Mouse (Mus musculus): ENCODE results near the gene Nprl2. TPM values are rescaled to one million over a fixed set of nuclear protein-coding genes. Genes with fewer than 3 reads are reported as not detected.

Gene Nprl2
- total and polyA plus RNA-seq, 2 experiments from 2014 or later, result 22.5 to 56.4 TPM

DNA sequence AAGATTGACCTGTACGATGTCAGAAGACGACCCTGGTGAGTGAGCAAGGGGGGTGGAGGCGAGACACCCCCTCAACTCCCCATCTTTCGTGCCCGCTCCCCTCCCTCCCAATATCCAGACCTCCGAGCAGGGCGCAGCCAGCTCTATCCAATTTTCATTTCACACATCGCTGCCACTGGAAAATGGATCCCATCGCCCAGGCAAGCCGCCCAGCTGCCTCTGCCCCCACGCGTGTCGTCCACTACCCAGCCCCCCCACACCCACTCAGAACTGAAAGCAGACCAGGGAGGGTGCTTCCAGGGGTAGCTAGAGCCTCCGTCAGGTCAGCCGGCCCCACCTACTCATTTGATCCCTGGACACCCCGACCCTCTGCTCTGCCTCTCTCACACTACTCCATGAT is 29.7 kb upstream of the Nprl2 start:
- TF ChIP-seq CTCF (IDR thresholded peaks at IDR 0.05; ENCODE audit: low read depth) (no peak), EP300 (IDR thresholded peaks at IDR 0.05; ENCODE audit: low read depth) (no peak)
- no peak overlapping the region for H3K27ac ChIP-seq (ENCODE audit: low read depth)
- H3K27me3 ChIP-seq (ENCODE audit: control insufficient read depth, insufficient read depth, low read length), result 0 out of 2 replicates have a peak, but pooled peaks cover 3% of the 10 kb centered on the region
- no peak for ATAC-seq (ENCODE audit: insufficient read depth, low read depth)
- H3K9ac ChIP-seq (replicated peaks; ENCODE audit: low read depth, low read length), result no peak overlapping the region
- H3K4me3 ChIP-seq (ENCODE audit: low read depth, low read length), result no peak overlapping the region
- DNase-seq (ENCODE audit: low spot score), result no peak
- H3K4me1 ChIP-seq (ENCODE audit: control insufficient read depth, insufficient read depth), result no peaks in the 10 kb centered on the region
- no peaks in the 10 kb centered on the region for H3K36me3 ChIP-seq (replicated peaks; ENCODE audit: control insufficient read depth, insufficient read depth, low read length)
- H3K4me2 ChIP-seq (ENCODE audit: low read depth, low read length), result no peak overlapping the region
- no peaks in the 10 kb centered on the region for H3K9me3 ChIP-seq (replicated peaks; ENCODE audit: control insufficient read depth, low read length)
- WGBS, result 79% methylated on average over 16 of the region's 16 CpGs

DNA sequence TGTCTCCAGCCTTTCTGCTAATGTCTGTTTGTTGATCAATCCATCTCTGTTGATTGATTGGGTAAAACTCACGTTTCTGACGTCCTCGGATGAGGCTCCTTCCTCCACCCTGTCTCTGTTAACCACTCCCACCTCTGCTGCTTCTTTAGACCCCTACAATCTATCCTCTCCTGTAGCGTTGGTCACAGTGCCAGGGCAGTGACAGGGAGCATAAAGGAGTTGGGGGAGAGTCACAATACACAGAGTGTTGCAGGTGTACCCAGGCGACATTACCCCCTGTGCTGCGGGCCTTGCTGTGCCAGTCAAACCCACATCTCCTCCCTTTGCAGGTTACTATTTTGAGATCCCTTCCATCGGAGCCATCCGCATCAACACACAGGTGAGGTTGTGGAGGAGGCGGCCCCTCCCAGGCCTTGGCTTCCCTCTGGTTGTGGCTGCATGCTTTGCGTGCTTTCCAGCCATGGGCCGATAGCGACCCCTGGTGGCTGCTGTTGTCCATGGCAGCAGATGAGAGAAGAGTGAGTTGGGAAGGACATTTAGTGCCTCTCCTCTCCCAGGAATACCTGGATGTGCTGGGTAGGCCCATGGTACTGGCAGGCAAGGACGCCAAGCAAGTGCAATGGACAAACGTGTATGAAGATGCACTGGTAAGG is 27.6 kb upstream of the Nprl2 start:
- Histone ChIP-seq H3K4me1 (ENCODE audit: control insufficient read depth, insufficient read depth) (no peaks in the 10 kb centered on the region), H3K27me3 (ENCODE audit: control insufficient read depth, insufficient read depth, low read length) (0 out of 2 replicates have a peak, but pooled peaks cover 3% of the 10 kb centered on the region), H3K9ac (replicated peaks; ENCODE audit: low read depth, low read length) (no peak overlapping the region), H3K4me3 (ENCODE audit: low read depth, low read length) (no peak overlapping the region), H3K36me3 (replicated peaks; ENCODE audit: control insufficient read depth, insufficient read depth, low read length) (no peaks in the 10 kb centered on the region), H3K4me2 (ENCODE audit: low read depth, low read length) (no peak overlapping the region), H3K9me3 (replicated peaks; ENCODE audit: control insufficient read depth, low read length) (no peaks in the 10 kb centered on the region), H3K27ac (ENCODE audit: low read depth) (no peak overlapping the region)
- peak; percentile 43 for DNase-seq (ENCODE audit: low spot score)
- peak; percentile 35; the same call in 1 of the 2 replicates for ATAC-seq (ENCODE audit: insufficient read depth, low read depth)
- WGBS, result 29% methylated on average over 14 of the region's 14 CpGs
- TF ChIP-seq EP300 (IDR thresholded peaks at IDR 0.05; ENCODE audit: low read depth) (no peak), CTCF (IDR thresholded peaks at IDR 0.05; ENCODE audit: low read depth) (peak; percentile 100)

DNA sequence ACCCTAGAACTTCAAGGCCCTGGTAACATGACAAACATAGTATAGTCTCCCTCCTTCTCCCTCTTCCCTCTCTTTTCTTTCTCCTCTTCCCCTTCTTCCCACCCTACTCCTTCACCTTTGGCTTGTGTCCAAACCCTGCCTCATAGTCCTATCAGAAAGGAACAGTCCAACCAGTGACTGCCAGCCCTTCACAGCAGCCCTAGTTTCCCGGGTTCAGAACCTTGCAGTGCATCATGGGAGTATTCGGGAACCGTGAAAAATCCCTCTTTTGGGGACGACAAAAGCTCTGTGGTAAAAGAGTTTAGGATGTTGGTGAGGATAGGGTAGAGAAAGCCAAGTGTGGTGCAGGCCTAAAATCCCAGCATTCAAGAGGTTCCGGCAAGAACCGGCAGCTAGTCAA is 21.7 kb upstream of the Nprl2 start:
- no peak overlapping the region for H3K9ac ChIP-seq (replicated peaks; ENCODE audit: low read depth, low read length)
- TF ChIP-seq CTCF (IDR thresholded peaks at IDR 0.05; ENCODE audit: low read depth) (no peak), EP300 (IDR thresholded peaks at IDR 0.05; ENCODE audit: low read depth) (no peak)
- H3K27me3 ChIP-seq (ENCODE audit: control insufficient read depth, insufficient read depth, low read length), result peaks cover 5% of the 10 kb centered on the region; the same call in 1 of the 2 replicates
- no peak overlapping the region for H3K4me2 ChIP-seq (ENCODE audit: low read depth, low read length)
- WGBS, result 64% methylated on average over 6 of the region's 6 CpGs
- H3K36me3 ChIP-seq (replicated peaks; ENCODE audit: control insufficient read depth, insufficient read depth, low read length), result no peaks in the 10 kb centered on the region
- H3K4me1 ChIP-seq (ENCODE audit: control insufficient read depth, insufficient read depth), result no peaks in the 10 kb centered on the region
- DNase-seq (ENCODE audit: low spot score), result no peak
- H3K4me3 ChIP-seq (ENCODE audit: low read depth, low read length), result no peak overlapping the region
- H3K27ac ChIP-seq (ENCODE audit: low read depth), result no peak overlapping the region
- H3K9me3 ChIP-seq (replicated peaks; ENCODE audit: control insufficient read depth, low read length), result no peaks in the 10 kb centered on the region
- no peak for ATAC-seq (ENCODE audit: insufficient read depth, low read depth)

DNA sequence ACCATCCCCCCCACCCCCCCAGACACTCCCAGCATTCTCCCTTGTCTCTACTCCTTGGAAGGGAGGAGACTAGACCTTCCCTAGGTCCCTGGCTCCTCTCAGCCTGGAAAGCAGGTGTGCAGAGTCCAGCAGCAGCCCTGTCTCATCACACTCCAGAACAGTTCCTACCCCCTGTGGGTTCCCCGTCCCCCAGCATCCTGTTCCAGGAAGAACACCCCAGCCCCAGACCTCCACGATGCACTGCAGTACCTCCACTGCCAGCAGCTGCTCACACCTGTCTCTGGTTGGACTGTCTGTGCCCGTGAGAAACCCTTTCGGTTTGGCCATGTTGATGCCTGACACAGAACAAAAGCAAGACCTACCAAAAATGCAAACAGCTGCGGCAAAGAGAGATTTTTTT is 20.8 kb upstream of the Nprl2 start:
- DNase-seq (ENCODE audit: low spot score) (no peak), ATAC-seq (ENCODE audit: insufficient read depth, low read depth) (no peak)
- no peak for TF ChIP-seq EP300 (IDR thresholded peaks at IDR 0.05; ENCODE audit: low read depth)
- TF ChIP-seq CTCF (IDR thresholded peaks at IDR 0.05; ENCODE audit: low read depth), result no peak
- H3K4me2 ChIP-seq (ENCODE audit: low read depth, low read length), result peak overlapping the region; percentile 38; the same call in 1 of the 2 replicates
- no peaks in the 10 kb centered on the region for H3K36me3 ChIP-seq (replicated peaks; ENCODE audit: control insufficient read depth, insufficient read depth, low read length)
- H3K4me3 ChIP-seq (ENCODE audit: low read depth, low read length), result peak overlapping the region; percentile 3; the same call in 1 of the 2 replicates
- WGBS, result 59% methylated on average over 5 of the region's 5 CpGs
- peaks cover 12% of the 10 kb centered on the region for H3K27me3 ChIP-seq (ENCODE audit: control insufficient read depth, insufficient read depth, low read length)
- no peaks in the 10 kb centered on the region for H3K9me3 ChIP-seq (replicated peaks; ENCODE audit: control insufficient read depth, low read length)
- 0 out of 2 replicates have a peak, but pooled peaks cover under 1% of the 10 kb centered on the region for H3K4me1 ChIP-seq (ENCODE audit: control insufficient read depth, insufficient read depth)
- no peak overlapping the region; the same call in 1 of the 2 replicates for H3K27ac ChIP-seq (ENCODE audit: low read depth)
- no peak overlapping the region for H3K9ac ChIP-seq (replicated peaks; ENCODE audit: low read depth, low read length)

DNA sequence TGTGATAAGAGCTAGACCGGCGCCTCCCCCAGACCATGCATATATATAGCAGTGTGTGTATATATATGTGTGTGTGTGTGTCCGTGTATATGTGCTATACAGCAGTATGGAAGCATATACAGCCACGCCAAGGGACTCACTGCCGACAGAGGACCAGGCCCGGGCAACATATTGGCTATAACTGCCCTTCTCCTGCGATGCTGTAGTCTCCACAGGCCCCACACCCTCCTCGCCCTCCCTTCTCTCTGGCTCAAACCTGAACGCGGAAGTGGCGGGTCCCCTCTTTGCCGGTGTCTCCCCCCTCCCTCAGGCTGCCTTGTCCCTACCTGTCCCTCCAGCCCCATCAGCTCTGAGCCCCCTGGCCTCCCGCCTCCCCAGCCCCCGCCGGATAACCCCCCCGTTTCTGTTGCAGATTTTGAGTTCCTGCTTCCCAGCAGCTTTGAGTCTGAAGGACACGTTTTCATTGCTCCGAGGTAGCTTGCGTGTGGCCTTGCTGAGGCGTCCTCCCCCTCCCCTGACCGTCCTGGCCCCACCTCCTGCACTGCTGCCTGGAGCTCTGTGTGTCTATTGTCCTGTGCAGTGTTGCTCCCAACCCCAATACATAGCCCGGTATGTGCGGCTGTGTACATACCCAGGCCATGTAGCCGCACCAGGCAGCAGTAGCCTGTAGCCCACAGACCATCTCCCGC is 20.2 kb upstream of the Nprl2 start:
- H3K27me3 ChIP-seq (ENCODE audit: control insufficient read depth, insufficient read depth, low read length), result peaks cover 19% of the 10 kb centered on the region
- 28% methylated on average over 25 of the region's 25 CpGs for WGBS
- H3K4me1 ChIP-seq (ENCODE audit: control insufficient read depth, insufficient read depth), result peaks cover 5% of the 10 kb centered on the region; the same call in 1 of the 2 replicates
- peak overlapping the region; percentile 38 for H3K4me2 ChIP-seq (ENCODE audit: low read depth, low read length)
- no peaks in the 10 kb centered on the region for H3K9me3 ChIP-seq (replicated peaks; ENCODE audit: control insufficient read depth, low read length)
- H3K4me3 ChIP-seq (ENCODE audit: low read depth, low read length), result peak overlapping the region; percentile 3; the same call in 1 of the 2 replicates
- H3K9ac ChIP-seq (replicated peaks; ENCODE audit: low read depth, low read length), result no peak overlapping the region
- no peaks in the 10 kb centered on the region for H3K36me3 ChIP-seq (replicated peaks; ENCODE audit: control insufficient read depth, insufficient read depth, low read length)
- H3K27ac ChIP-seq (ENCODE audit: low read depth), result no peak overlapping the region; the same call in 1 of the 2 replicates
- ATAC-seq (ENCODE audit: insufficient read depth, low read depth) (peak; percentile 30; the same call in 1 of the 2 replicates), DNase-seq (ENCODE audit: low spot score) (no peak)
- TF ChIP-seq CTCF (IDR thresholded peaks at IDR 0.05; ENCODE audit: low read depth), result no peak
